Mouse (Mus musculus) testis, adult 2 months (tissue): ENCODE measurements around the gene Chpt1. TPM values are rescaled to one million over a fixed set of nuclear protein-coding genes. Genes with fewer than 3 reads are reported as not detected.

Source experiments
- H3K27ac ChIP-seq: fragments of 200-500 bp; 2 replicates; pipeline ENCODE4 v1.5.1; 2012; ENCODE audit warnings: low read depth, low read length; ENCODE audit not compliant: control insufficient read depth, insufficient read depth
- H3K27me3 ChIP-seq: fragments of 200-500 bp; 2 replicates; pipeline ENCODE4 v1.6.1; 2012; ENCODE audit warnings: mild to moderate bottlenecking, low read length, moderate library complexity; ENCODE audit not compliant: control insufficient read depth, insufficient read depth
- H3K36me3 ChIP-seq: fragments of 200-500 bp; 2 replicates; pipeline ENCODE4 v1.6.1; 2012; ENCODE audit warnings: mild to moderate bottlenecking, low read length; ENCODE audit not compliant: control insufficient read depth, insufficient read depth
- H3K4me1 ChIP-seq: fragments of 200-500 bp; 2 replicates; pipeline ENCODE4 v1.6.1; 2012; ENCODE audit warnings: low read length; ENCODE audit not compliant: control insufficient read depth, insufficient read depth
- H3K4me3 ChIP-seq: fragments of 200-500 bp; 2 replicates; pipeline ENCODE4 v1.5.1; 2012; ENCODE audit warnings: low read depth, mild to moderate bottlenecking, low read length, moderate library complexity, mixed read lengths; ENCODE audit not compliant: control insufficient read depth
- CTCF ChIP-seq: fragments of 200-500 bp; IDR thresholded peaks from 2 replicates; pipeline ENCODE4 v1.5.1; 2012; ENCODE audit warnings: low read depth, mild to moderate bottlenecking, inconsistent platforms, low read length, moderate library complexity; ENCODE audit not compliant: control insufficient read depth, insufficient read depth, insufficient replicate concordance
- POLR2A ChIP-seq: fragments of 200-500 bp; IDR thresholded peaks from 2 replicates; pipeline ENCODE4 v1.6.1; 2012; ENCODE audit warnings: low read depth, mild to moderate bottlenecking, inconsistent platforms, low read length, moderate library complexity; ENCODE audit not compliant: control insufficient read depth
- polyA plus RNA-seq: library from polyadenylated mRNA; depleted of rRNA; stranded (reverse); fragments of >200 nt; gene quantifications from 2 replicates; pipeline ENCODE4 v1.2.3, GENCODE M21; 2012

Chpt1 gene
- polyA plus RNA-seq, 1 experiment: 82.5 TPM

- no peak overlapping the region; the same call in 1 of the 2 replicates for H3K27ac ChIP-seq
- peaks cover 4% of the 10 kb centered on the region for H3K4me1 ChIP-seq
- no peaks in the 10 kb centered on the region for H3K27me3 ChIP-seq
- H3K4me3 ChIP-seq: peak overlapping the region; percentile 67
- TF ChIP-seq CTCF (no peak), POLR2A (no peak)
- H3K36me3 ChIP-seq: no peaks in the 10 kb centered on the region
These were observed 1.7 kb downstream of the Chpt1 start for GRCm38 (mm10) chr10:88501886-88502765.

GRCm38 (mm10) chr10:88501370-88501769 lies 2.5 kb downstream of the Chpt1 start:
- TF ChIP-seq POLR2A: no peak
- TF ChIP-seq CTCF: no peak
- no peaks in the 10 kb centered on the region for H3K27me3 ChIP-seq
- no peak overlapping the region for H3K27ac ChIP-seq
- H3K36me3 ChIP-seq: no peaks in the 10 kb centered on the region
- H3K4me1 ChIP-seq: peaks cover 4% of the 10 kb centered on the region
- H3K4me3 ChIP-seq: no peak overlapping the region; the same call in 1 of the 2 replicates

DNA sequence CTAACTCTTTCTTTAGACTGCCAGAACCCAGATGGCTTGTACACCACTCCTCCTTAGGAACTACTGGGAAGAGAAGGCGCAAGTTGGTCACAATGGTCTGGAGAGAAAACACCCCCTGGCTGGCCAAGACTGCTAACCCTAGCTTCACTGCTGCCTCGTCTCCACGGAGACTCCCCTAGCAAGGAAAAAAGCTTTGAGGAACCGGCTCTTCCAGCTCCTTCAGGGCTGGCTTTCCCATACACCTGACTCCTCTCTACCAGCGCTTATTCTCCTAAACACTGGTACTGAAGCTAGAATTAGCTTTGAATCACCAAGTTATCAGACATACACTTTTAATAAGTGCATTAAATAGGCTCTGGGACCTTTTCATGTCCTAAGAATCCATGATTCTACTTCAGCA lies 3.9 kb downstream of the Chpt1 start:
- Histone ChIP-seq H3K36me3 (no peaks in the 10 kb centered on the region), H3K4me3 (no peak overlapping the region), H3K27me3 (no peaks in the 10 kb centered on the region), H3K27ac (no peak overlapping the region), H3K4me1 (peaks cover 4% of the 10 kb centered on the region)
- TF ChIP-seq POLR2A (no peak), CTCF (no peak)

DNA sequence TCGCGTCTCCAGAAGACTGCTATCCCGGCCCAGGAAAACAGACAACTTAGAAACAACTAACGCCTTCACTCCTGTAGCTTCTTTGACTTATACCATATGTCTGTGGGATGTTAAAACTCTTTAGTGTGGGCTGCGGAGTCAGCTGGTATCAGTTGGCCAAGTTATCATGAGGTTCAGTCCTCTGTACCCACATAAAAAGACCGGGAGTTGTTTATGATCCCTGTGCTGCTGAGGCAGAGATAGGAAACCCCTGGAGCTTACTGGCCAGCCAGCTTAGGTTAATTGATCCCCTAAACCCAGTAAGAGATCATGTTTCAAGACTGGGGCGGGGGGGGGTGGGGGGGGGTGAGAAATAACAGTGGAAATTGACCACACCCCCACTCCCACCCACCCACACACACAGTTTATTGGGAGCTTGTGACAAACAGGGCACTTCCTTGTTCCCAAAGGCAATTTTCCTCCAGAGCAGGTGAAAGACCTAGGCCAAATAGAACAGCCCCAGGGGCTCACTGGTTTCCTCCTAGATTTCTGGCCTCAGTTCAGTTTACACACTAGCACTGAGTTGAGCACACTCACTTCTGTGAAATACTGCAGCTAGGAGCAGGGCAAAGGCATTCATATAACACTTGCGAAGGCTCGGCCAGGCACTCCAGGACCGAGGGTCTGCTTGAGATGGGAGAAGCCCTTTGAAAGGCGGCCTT lies 6.9 kb downstream of the Chpt1 start:
- Histone ChIP-seq H3K4me3 (no peak overlapping the region), H3K36me3 (no peaks in the 10 kb centered on the region), H3K27me3 (no peaks in the 10 kb centered on the region), H3K27ac (no peak overlapping the region), H3K4me1 (no peaks in the 10 kb centered on the region)
- TF ChIP-seq CTCF (no peak), POLR2A (no peak)

GRCm38 (mm10) chr10:88494959-88495587 lies 8.8 kb downstream of the Chpt1 start:
- H3K4me1 ChIP-seq: no peaks in the 10 kb centered on the region
- H3K36me3 ChIP-seq: no peaks in the 10 kb centered on the region
- no peak overlapping the region for H3K27ac ChIP-seq
- TF ChIP-seq CTCF (no peak), POLR2A (no peak)
- no peaks in the 10 kb centered on the region for H3K27me3 ChIP-seq
- H3K4me3 ChIP-seq: no peak overlapping the region

DNA sequence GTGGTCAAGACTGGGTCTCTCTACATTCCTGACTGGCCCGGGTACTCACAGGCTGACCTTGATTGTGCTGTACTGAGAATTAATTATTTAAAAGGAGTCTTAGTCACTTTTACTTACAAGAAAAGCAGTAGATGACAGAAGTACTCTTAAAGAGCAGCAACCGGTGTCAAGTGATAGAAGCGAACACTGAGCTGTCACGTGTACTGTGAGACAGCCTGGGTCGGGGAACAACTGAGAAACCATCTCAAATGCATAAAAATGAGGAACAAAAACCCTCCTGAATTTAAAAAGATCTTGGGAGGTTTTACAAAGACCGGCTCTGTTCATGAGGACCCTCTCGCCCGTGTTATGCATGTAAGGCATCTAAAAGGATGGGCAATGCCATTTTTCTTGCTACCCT lies 11.2 kb downstream of the Chpt1 start:
- H3K4me3 ChIP-seq: no peak overlapping the region
- no peaks in the 10 kb centered on the region for H3K4me1 ChIP-seq
- TF ChIP-seq POLR2A (no peak), CTCF (no peak)
- H3K27ac ChIP-seq: no peak overlapping the region
- no peaks in the 10 kb centered on the region for H3K27me3 ChIP-seq
- no peaks in the 10 kb centered on the region; the same call in 1 of the 2 replicates for H3K36me3 ChIP-seq

DNA sequence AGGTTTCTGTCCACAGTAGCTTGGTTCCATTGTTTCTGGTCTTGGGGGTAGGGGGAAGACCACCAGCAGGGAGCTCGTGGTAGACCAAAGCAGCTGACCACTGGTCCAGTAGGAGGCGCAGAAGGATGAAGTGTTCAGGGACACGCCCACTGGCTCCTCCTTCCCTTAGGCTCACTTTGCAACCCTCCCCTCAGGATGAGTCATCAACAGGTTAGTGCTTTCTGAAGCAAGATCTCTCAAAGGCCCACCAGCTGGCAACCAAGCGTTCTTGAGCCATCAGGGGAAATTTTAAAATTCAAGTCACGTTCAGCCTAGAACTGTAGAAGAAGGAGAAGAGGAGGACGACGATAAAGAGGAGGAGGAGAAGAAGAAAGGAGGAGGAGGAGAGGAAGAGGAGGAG lies 12.2 kb downstream of the Chpt1 start:
- no peaks in the 10 kb centered on the region for H3K27me3 ChIP-seq
- no peaks in the 10 kb centered on the region for H3K4me1 ChIP-seq
- no peak overlapping the region for H3K4me3 ChIP-seq
- H3K27ac ChIP-seq: no peak overlapping the region
- no peaks in the 10 kb centered on the region; the same call in 1 of the 2 replicates for H3K36me3 ChIP-seq
- no peak for TF ChIP-seq CTCF
- no peak for TF ChIP-seq POLR2A
